Mouse (Mus musculus) ES-Bruce4 (cell line): ENCODE measurements around the gene Zfp628. TPM values are rescaled to one million over a fixed set of nuclear protein-coding genes. Genes with fewer than 3 reads are reported as not detected.

Source experiments
- H3K27ac ChIP-seq: 2 replicates; pipeline ENCODE4 v1.5.1; 2012; ENCODE audit warnings: low read length, inconsistent platforms; ENCODE audit not compliant: insufficient read depth
- H3K27me3 ChIP-seq: 2 replicates; pipeline ENCODE4 v1.6.1; 2012; ENCODE audit warnings: mild to moderate bottlenecking, low read length, inconsistent platforms; ENCODE audit not compliant: control insufficient read depth, poor library complexity, insufficient read depth, severe bottlenecking
- H3K36me3 ChIP-seq: 2 replicates; pipeline ENCODE4 v1.6.1; 2012; ENCODE audit warnings: inconsistent platforms, mild to moderate bottlenecking, low read length, moderate library complexity; ENCODE audit not compliant: control insufficient read depth, poor library complexity, insufficient read depth, severe bottlenecking
- H3K4me1 ChIP-seq: one replicate; pipeline ENCODE4 v1.8.1; 2011; ENCODE audit warnings: low read length; ENCODE audit not compliant: control insufficient read depth, insufficient read depth
- H3K4me3 ChIP-seq: 2 replicates; pipeline ENCODE4 v1.5.1; 2011; ENCODE audit warnings: low read depth, mild to moderate bottlenecking, low read length
- H3K9ac ChIP-seq: 2 replicates; pipeline ENCODE4 v1.6.1; 2012; ENCODE audit warnings: low read depth, mild to moderate bottlenecking, inconsistent platforms; ENCODE audit not compliant: poor library complexity, severe bottlenecking
- H3K9me3 ChIP-seq: replicated peaks from 2 replicates; pipeline ENCODE4 v1.6.1; 2012; ENCODE audit warnings: mild to moderate bottlenecking, low read length, inconsistent platforms; ENCODE audit not compliant: control insufficient read depth, poor library complexity, insufficient read depth, severe bottlenecking
- CTCF ChIP-seq: IDR thresholded peaks from one replicate; pipeline ENCODE4 v1.8.1; 2011; ENCODE audit warnings: low read depth, low read length
- EP300 ChIP-seq: IDR thresholded peaks from 2 replicates; pipeline ENCODE4 v1.6.1; 2011; ENCODE audit warnings: low read depth, low read length; ENCODE audit not compliant: insufficient read depth
- POLR2A ChIP-seq: IDR thresholded peaks from one replicate; pipeline ENCODE4 v1.8.1; 2011; ENCODE audit warnings: low read length; ENCODE audit not compliant: insufficient read depth
- polyA plus RNA-seq: library from polyadenylated mRNA; stranded (reverse); fragments of >200 nt; gene quantifications from 2 replicates; pipeline ENCODE4 v1.2.4, GENCODE M21; 2011; ENCODE audit warnings: low read depth; ENCODE audit not compliant: missing spikeins, insufficient read depth, insufficient read length

Gene Zfp628
- polyA plus RNA-seq, 1 experiment = 5.0 TPM

DNA sequence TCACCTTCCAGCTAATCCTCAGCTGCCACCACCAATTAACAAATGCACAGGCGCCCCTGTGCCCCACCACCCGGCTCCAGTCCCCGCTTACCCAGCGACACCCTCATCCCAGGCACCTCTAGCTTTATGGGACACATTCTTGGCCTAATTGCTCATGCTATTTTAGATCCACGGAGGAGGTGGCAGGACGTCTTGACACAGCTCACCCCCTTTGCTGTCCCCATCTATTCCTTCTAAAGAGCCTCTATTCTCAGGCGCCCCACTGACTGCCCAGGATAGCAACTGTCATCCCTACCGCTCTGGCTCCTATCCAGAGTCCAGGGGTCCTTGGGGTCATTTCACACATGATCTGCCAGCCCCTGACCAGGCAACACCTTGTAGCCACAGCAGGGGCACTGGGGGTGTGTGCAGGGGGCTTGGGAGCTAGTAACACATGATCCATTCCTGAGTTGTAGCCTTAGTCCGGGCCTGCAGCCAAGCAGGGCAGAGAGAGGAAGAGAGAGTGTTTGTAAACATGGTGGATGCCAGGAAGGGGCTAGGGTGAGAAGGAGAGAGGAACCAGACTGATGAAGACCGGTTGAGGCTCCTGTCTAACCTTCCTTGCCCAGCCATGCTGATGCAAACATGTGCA, 38.9 kb downstream of the Zfp628 start:
- no peak overlapping the region for H3K27ac ChIP-seq
- H3K9ac ChIP-seq = no peak overlapping the region
- no peaks in the 10 kb centered on the region for H3K9me3 ChIP-seq
- H3K4me3 ChIP-seq = no peak overlapping the region
- H3K27me3 ChIP-seq = no peaks in the 10 kb centered on the region
- TF ChIP-seq EP300 (no peak), CTCF (no peak), POLR2A (no peak)
- no peaks in the 10 kb centered on the region for H3K4me1 ChIP-seq
- H3K36me3 ChIP-seq = no peaks in the 10 kb centered on the region

DNA sequence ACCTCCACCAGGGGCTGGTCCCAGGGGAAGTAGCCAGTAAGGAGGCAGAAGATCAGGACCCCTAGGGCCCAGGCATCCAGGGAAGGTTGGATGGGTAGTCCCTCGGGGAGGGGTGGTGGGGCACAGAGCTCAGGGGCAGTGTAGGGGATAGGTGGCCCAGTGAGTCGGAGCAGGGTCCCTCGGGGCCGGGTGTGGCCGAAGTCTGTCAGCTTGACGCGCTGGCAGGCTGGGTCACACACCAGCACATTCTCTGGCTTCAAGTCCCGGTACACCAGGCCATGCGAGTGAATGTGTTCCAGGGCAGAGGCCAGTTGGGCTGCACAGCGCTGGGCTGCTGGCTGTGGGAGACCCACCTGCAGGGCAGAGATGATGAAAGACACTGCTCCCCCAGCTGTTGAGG, 42.3 kb downstream of the Zfp628 start:
- H3K36me3 ChIP-seq = no peaks in the 10 kb centered on the region
- H3K27me3 ChIP-seq = no peaks in the 10 kb centered on the region
- TF ChIP-seq POLR2A = no peak
- no peak for TF ChIP-seq CTCF
- no peak for TF ChIP-seq EP300
- no peak overlapping the region for H3K9ac ChIP-seq
- no peaks in the 10 kb centered on the region for H3K4me1 ChIP-seq
- no peak overlapping the region for H3K4me3 ChIP-seq
- H3K27ac ChIP-seq = no peak overlapping the region
- no peaks in the 10 kb centered on the region for H3K9me3 ChIP-seq

GRCm38 (mm10) chr7:4963527-4963926, 48.5 kb downstream of the Zfp628 start:
- H3K4me1 ChIP-seq = no peaks in the 10 kb centered on the region
- H3K27me3 ChIP-seq = no peaks in the 10 kb centered on the region
- no peaks in the 10 kb centered on the region for H3K9me3 ChIP-seq
- no peak for TF ChIP-seq EP300
- no peak for TF ChIP-seq POLR2A
- TF ChIP-seq CTCF = no peak
- H3K27ac ChIP-seq = no peak overlapping the region
- H3K36me3 ChIP-seq = no peaks in the 10 kb centered on the region
- H3K9ac ChIP-seq = no peak overlapping the region
- no peak overlapping the region for H3K4me3 ChIP-seq

DNA sequence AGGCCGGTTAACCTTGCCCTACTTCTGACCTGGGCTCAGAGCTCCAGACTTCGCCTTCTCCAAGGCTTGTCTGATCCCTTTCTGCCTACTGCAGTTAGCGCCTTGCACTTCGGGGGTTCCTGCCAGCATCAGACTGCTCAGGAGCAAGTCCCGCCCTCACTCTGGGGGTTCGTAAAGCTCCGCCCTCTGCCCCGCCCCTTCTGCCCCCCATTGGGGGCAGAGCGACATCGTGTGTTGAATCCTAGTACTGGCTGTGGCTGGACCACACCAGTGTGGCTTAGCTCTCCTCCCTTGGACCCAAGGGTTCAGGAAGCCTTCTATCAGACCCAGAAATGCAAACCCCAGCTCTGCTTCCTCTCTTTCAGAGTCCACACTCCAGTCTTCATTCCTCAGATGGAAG, 49.3 kb downstream of the Zfp628 start, which contains the start of gene Sbk2:
Gene Sbk2, minus strand, starts transcription at position 135 of the 400 bp plus-strand sequence.
- Histone ChIP-seq H3K4me1 (no peaks in the 10 kb centered on the region), H3K9me3 (no peaks in the 10 kb centered on the region), H3K36me3 (no peaks in the 10 kb centered on the region), H3K27ac (no peak within 1 kb of the TSS), H3K27me3 (no peaks in the 10 kb centered on the region), H3K9ac (no peak within 1 kb of the TSS), H3K4me3 (no peak within 1 kb of the TSS)
- TF ChIP-seq POLR2A (no peak), CTCF (peak; percentile 80)

- TF ChIP-seq EP300 (no peak), CTCF (no peak), POLR2A (no peak)
- Histone ChIP-seq H3K4me3 (no peak overlapping the region), H3K4me1 (no peaks in the 10 kb centered on the region), H3K36me3 (no peaks in the 10 kb centered on the region), H3K27me3 (no peaks in the 10 kb centered on the region), H3K9me3 (no peaks in the 10 kb centered on the region), H3K27ac (no peak overlapping the region), H3K9ac (no peak overlapping the region)
Measured at GRCm38 (mm10) chr7:4964988-4965387, 50.0 kb downstream of the Zfp628 start.

- no peak within 1 kb of the TSS for H3K27ac ChIP-seq
- H3K27me3 ChIP-seq = no peaks in the 10 kb centered on the region
- H3K9ac ChIP-seq = no peak within 1 kb of the TSS
- H3K4me1 ChIP-seq = no peaks in the 10 kb centered on the region
- no peak within 1 kb of the TSS for H3K4me3 ChIP-seq
- H3K36me3 ChIP-seq = no peaks in the 10 kb centered on the region
- TF ChIP-seq EP300 = no peak
- TF ChIP-seq CTCF = no peak
- TF ChIP-seq POLR2A = no peak
- H3K9me3 ChIP-seq = no peaks in the 10 kb centered on the region
Measured at GRCm38 (mm10) chr7:4971068-4971467, 56.1 kb downstream of the Zfp628 start, which contains the start of gene Sbk3. Gene Sbk3, minus strand, starts transcription at chr7:4971168.

Other genes starting within 250 kb of the Zfp628 start
- 51.8 and 63.3 TPM in 2 replicates for gene Hspbp1, start 230.1 kb upstream of the Zfp628 start, polyA plus RNA-seq
- gene Brsk1, start 224.6 kb upstream of the Zfp628 start, polyA plus RNA-seq = 10.9 TPM in 2 replicates
- gene Tmem150b, start 190.0 kb upstream of the Zfp628 start, polyA plus RNA-seq = not detected in 2 replicates
- 69.0 and 72.3 TPM in 2 replicates for gene Kmt5c, start 175.1 kb upstream of the Zfp628 start, polyA plus RNA-seq
- gene Cox6b2, start 162.1 kb upstream of the Zfp628 start, polyA plus RNA-seq = 319 and 368 TPM in 2 replicates
- not detected in 2 replicates for gene Fam71e2, start 143.9 kb upstream of the Zfp628 start, polyA plus RNA-seq
- gene Il11, start 132.4 kb upstream of the Zfp628 start, polyA plus RNA-seq = 1.4 and 1.9 TPM in 2 replicates
- gene Tmem190, start 132.3 kb upstream of the Zfp628 start, polyA plus RNA-seq = not detected in 2 replicates
- gene Tmem238, start 125.6 kb upstream of the Zfp628 start, polyA plus RNA-seq = 2.6 and 6.8 TPM in 2 replicates
- gene Rpl28, start 122.3 kb upstream of the Zfp628 start, polyA plus RNA-seq = 969 and 977 TPM in 2 replicates
- 474 and 498 TPM in 2 replicates for gene Ube2s, start 102.6 kb upstream of the Zfp628 start, polyA plus RNA-seq
- gene Shisa7, start 70.5 kb upstream of the Zfp628 start, polyA plus RNA-seq = 3.8 and 5.3 TPM in 2 replicates
- gene Isoc2b, start 45.0 kb upstream of the Zfp628 start, polyA plus RNA-seq = 3.8 and 4.2 TPM in 2 replicates
- 3.3 and 4.3 TPM in 2 replicates for gene Isoc2a, start 38.1 kb upstream of the Zfp628 start, polyA plus RNA-seq
- gene Gm36210, start 8.7 kb upstream of the Zfp628 start, polyA plus RNA-seq = 1.1 TPM in 2 replicates
- gene Nat14, start 6.8 kb downstream of the Zfp628 start, polyA plus RNA-seq = 2.2 and 3.3 TPM in 2 replicates
- 1.5 and 2.0 TPM in 2 replicates for gene Ssc5d, start 10.6 kb downstream of the Zfp628 start, polyA plus RNA-seq
- gene Sbk2, start 49.2 kb downstream of the Zfp628 start, polyA plus RNA-seq = 0.48 and 1.0 TPM in 2 replicates
- 0.25 and 0.55 TPM in 2 replicates for gene Sbk3, start 56.0 kb downstream of the Zfp628 start, polyA plus RNA-seq
- 7.6 and 10.9 TPM in 2 replicates for gene Zfp579, start 80.9 kb downstream of the Zfp628 start, polyA plus RNA-seq
- gene Zfp524, start 99.2 kb downstream of the Zfp628 start, polyA plus RNA-seq = 2.5 and 4.7 TPM in 2 replicates
- gene Fiz1, start 99.5 kb downstream of the Zfp628 start, polyA plus RNA-seq = 43.2 and 57.0 TPM in 2 replicates
- gene Gm44973, start 100.3 kb downstream of the Zfp628 start, polyA plus RNA-seq = not detected in 2 replicates
- gene Zfp865, start 105.2 kb downstream of the Zfp628 start, polyA plus RNA-seq = 23.0 and 24.7 TPM in 2 replicates
- 5.6 and 5.7 TPM in 2 replicates for gene Ccdc106, start 105.3 kb downstream of the Zfp628 start, polyA plus RNA-seq
- 1.9 TPM in 1 of 2 replicates, not detected in the other for gene 4632433K11Rik, start 118.9 kb downstream of the Zfp628 start, polyA plus RNA-seq
- 0.30 TPM in 1 of 2 replicates, not detected in the other for gene Zfp784, start 123.2 kb downstream of the Zfp628 start, polyA plus RNA-seq
- 14.0 and 16.0 TPM in 2 replicates for gene Zfp580, start 136.3 kb downstream of the Zfp628 start, polyA plus RNA-seq
- 236 and 262 TPM in 2 replicates for gene U2af2, start 146.9 kb downstream of the Zfp628 start, polyA plus RNA-seq
- gene Epn1, start 165.0 kb downstream of the Zfp628 start, polyA plus RNA-seq = 68.8 and 69.1 TPM in 2 replicates
- not detected in 2 replicates for gene Rfpl4, start 201.7 kb downstream of the Zfp628 start, polyA plus RNA-seq
- gene Rasl2-9, start 210.7 kb downstream of the Zfp628 start, polyA plus RNA-seq = 0.90 and 1.3 TPM in 2 replicates
- 0.06 TPM in 2 replicates for gene Vmn1r55, start 234.5 kb downstream of the Zfp628 start, polyA plus RNA-seq